Mouse (Mus musculus) adrenal gland, postnatal 4 days (tissue): ENCODE data around the gene Kcnip4. TPM values are rescaled to one million over a fixed set of nuclear protein-coding genes. Genes with fewer than 3 reads are reported as not detected.
A peak's percentile ranks its signal among the peaks of the same experiment; 100 is the strongest.

ENCODE experiments used
- DNase-seq, 2 experiments: peaks; one replicate each; pipeline ENCODE4 v3.0.0; 2021 to 2022; ENCODE audit warnings: low spot score in 2 of 2, mixed read lengths in 2 of 2
- total RNA-seq, 2 experiments: library from RNA; stranded (reverse); gene quantifications; 2 replicates each; pipeline ENCODE4 v1.2.3; 2021

Gene Kcnip4
- total RNA-seq, 2 experiments from 2014 or later: 3.3 to 4.8 TPM

GRCm38 (mm10) chr5:48421957-48422356 is 1102.8 kb downstream of the Kcnip4 start:
- DNase-seq: no peak

GRCm38 (mm10) chr5:48419741-48420140 is 1105.0 kb downstream of the Kcnip4 start:
- DNase-seq: no peak

- DNase-seq: no peak
Observed at GRCm38 (mm10) chr5:48412261-48412660, 1112.4 kb downstream of the Kcnip4 start.

- DNase-seq: no peak
Observed at GRCm38 (mm10) chr5:48411462-48411861, 1113.2 kb downstream of the Kcnip4 start.

- peak in 1 of 2 experiments; percentile 5 for DNase-seq
Observed at GRCm38 (mm10) chr5:48410348-48410747, 1114.4 kb downstream of the Kcnip4 start.

- DNase-seq: no peak
Observed at GRCm38 (mm10) chr5:48408276-48408675, 1116.4 kb downstream of the Kcnip4 start.

- DNase-seq: no peak
Observed at GRCm38 (mm10) chr5:48402497-48402896, 1122.2 kb downstream of the Kcnip4 start.

GRCm38 (mm10) chr5:48371890-48372766 is 1152.6 kb downstream of the Kcnip4 start:
- peak; percentile 69 to 89 for DNase-seq

- DNase-seq: no peak
Observed at GRCm38 (mm10) chr5:48349309-48349708, 1175.4 kb downstream of the Kcnip4 start.

- no peak for DNase-seq
Observed at GRCm38 (mm10) chr5:48345983-48346648, 1178.6 kb downstream of the Kcnip4 start.

GRCm38 (mm10) chr5:48345095-48345982 is 1179.4 kb downstream of the Kcnip4 start:
- DNase-seq: no peak

- no peak for DNase-seq
Observed at GRCm38 (mm10) chr5:48340808-48341433, 1183.8 kb downstream of the Kcnip4 start.
